16 mouse cellular contexts compared by ENCODE assay signal in the genomic region with DNA sequence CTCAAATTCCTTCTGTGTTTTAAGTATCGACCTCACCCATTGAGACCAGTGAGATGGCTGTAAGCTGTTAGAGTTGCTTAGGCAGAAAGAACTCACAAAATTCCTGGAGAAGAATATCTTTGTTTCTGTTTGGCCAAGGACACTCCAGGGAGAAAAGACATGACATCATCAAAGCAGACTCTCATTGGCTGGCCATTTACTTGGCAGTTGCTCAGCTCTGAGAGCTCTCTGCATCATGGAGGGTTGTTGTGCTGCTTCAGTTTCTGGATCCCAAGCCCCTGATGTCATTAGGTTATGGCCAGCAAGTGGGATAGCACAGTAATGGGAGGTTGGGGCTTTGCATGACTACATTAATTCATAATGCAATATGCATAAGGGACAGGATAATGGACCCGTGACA. TPM values are rescaled to one million over a fixed set of nuclear protein-coding genes. Genes with fewer than 3 reads are reported as not detected.
DNase-seq lines count a peak whose midpoint lies in the region; ATAC-seq lines count a peak whose summit lies in the region.
"Had no signal": no experiment of that assay in that cellular context is flagged by ENCODE, and none has a peak within 500 bp of the region (broad histone marks: within the 10 kb centered on the region; RNA-seq: fewer than 3 reads in every experiment).

No protein-coding gene starts in this region.

- 69% methylated on average over 2 of the region's 2 CpGs for WGBS in lung, embryonic 16.5 days

- no peaks in the 10 kb centered on the region for H3K4me1 ChIP-seq in lung, embryonic 16.5 days (replicated peaks; ENCODE audit: control insufficient read depth, insufficient read depth, low read length)

- H3K4me3 ChIP-seq in lung, embryonic 16.5 days (ENCODE audit: low read length): no peak overlapping the region
- H3K4me3 ChIP-seq: embryonic facial prominence, embryonic 15.5 days; limb, embryonic 15.5 days had no signal

- no peaks in the 10 kb centered on the region for H3K36me3 ChIP-seq in lung, embryonic 16.5 days (ENCODE audit: control insufficient read depth, insufficient read depth, low read length)
- H3K36me3 ChIP-seq: embryonic facial prominence, embryonic 15.5 days; limb, embryonic 15.5 days had no signal

- H3K27ac ChIP-seq in lung, embryonic 16.5 days (ENCODE audit: low read length): no peak overlapping the region
- H3K27ac ChIP-seq: embryonic facial prominence, embryonic 15.5 days; limb, embryonic 15.5 days had no signal

- no peak overlapping the region for H3K9ac ChIP-seq in lung, embryonic 16.5 days (ENCODE audit: low read length)
- H3K9ac ChIP-seq: embryonic facial prominence, embryonic 15.5 days; limb, embryonic 15.5 days had no signal

- H3K9me3 ChIP-seq in lung, embryonic 16.5 days (ENCODE audit: control insufficient read depth, low read length): no peaks in the 10 kb centered on the region
- H3K9me3 ChIP-seq: limb, embryonic 15.5 days had no signal

- DNase-seq in gastrocnemius, adult 18-20 months (ENCODE audit: low spot score): peak; percentile 48
- DNase-seq in gastrocnemius, adult 8-10 months (ENCODE audit: low spot score in 2 of 2): no peak
- no peak for DNase-seq in lung, postnatal 25 days (ENCODE audit: low spot score)
- DNase-seq in ZHBTc4 (ENCODE audit: low read depth, low spot score): peak; percentile 53
- DNase-seq in heart, postnatal 4 days: peak; percentile 59
- DNase-seq in spleen, adult 12 weeks (ENCODE audit: low spot score): no peak
- DNase-seq in ovary, postnatal 14 days (ENCODE audit: low spot score): no peak
- DNase-seq: cerebellum, adult 11 months; kidney, postnatal 14 days; lung, postnatal 14 days; thymus, postnatal 36 days had no signal

- no peaks in the 10 kb centered on the region for H3K27me3 ChIP-seq in lung, embryonic 16.5 days (ENCODE audit: control insufficient read depth, insufficient read depth, low read depth, low read length)
- H3K27me3 ChIP-seq: embryonic facial prominence, embryonic 15.5 days; limb, embryonic 15.5 days had no signal

- peak; percentile 20; the same call in 1 of the 2 replicates for ATAC-seq in lung, embryonic 16.5 days (ENCODE audit: low read depth)
- ATAC-seq: intestine, embryonic 16.5 days; midbrain, embryonic 16.5 days had no signal

- no peak overlapping the region for H3K4me2 ChIP-seq in lung, embryonic 16.5 days (ENCODE audit: low read depth, low read length)
- H3K4me2 ChIP-seq: embryonic facial prominence, embryonic 15.5 days; limb, embryonic 15.5 days had no signal

RNA-seq across cellular contexts. Expression of a gene that starts 35.9 kb away (rescaled TPM):
- total RNA-seq in gastrocnemius, adult 18-20 months (2021): 100 to 1,000 TPM; 151 to 156 TPM
- 100 to 1,000 TPM; 178 to 234 (median 186) TPM for total RNA-seq in gastrocnemius, adult 8-10 months (2022)
- 2.5 and 3.5 TPM in 2 replicates for polyA plus RNA-seq in lung, embryonic 16.5 days (2015; fragmentation: Nextera tagmentation; extraction: Ambion mirVana)
- 10 to 100 TPM; 54.0 to 58.7 TPM for total RNA-seq in heart, postnatal 4 days (2021)

Comparison
In these comparisons a context has a peak if more than half of its experiments do, and no peak if none do; other contexts are left out.
1. DNase-seq: peak in gastrocnemius, adult 18-20 months (single experiment), ZHBTc4 (single experiment) and heart, postnatal 4 days (single experiment); none in gastrocnemius, adult 8-10 months (0 of 2), lung, postnatal 25 days (single experiment), spleen, adult 12 weeks (single experiment) and ovary, postnatal 14 days (single experiment).